In the genomic region with DNA sequence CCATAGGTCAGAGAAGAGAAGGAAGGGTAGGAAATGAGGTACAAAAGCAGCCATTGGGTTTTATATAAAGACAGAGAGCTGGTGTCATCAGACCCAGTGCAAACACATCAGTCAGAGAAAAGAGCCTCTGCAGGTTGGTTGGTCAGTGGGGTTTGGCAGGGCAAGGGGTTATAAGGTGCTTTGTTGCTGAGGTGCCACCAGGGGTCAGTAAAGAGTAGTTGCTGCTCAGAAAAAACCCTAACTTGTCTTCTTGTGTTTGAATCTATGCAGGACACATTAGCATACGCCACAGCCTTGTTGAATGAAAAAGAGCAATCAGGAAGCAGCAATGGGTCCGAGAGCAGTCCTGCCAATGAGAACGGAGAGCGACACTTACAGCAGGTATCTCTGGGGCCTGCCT, we compare ENCODE assay signal across 8 mouse cellular contexts. TPM values are rescaled to one million over a fixed set of nuclear protein-coding genes. Genes with fewer than 3 reads are reported as not detected.
DNase-seq lines count a peak whose midpoint lies in the region; ATAC-seq and TF ChIP-seq lines count a peak whose summit lies in the region.
"Had no signal": no experiment of that assay in that cellular context is flagged by ENCODE, and none has a peak within 500 bp of the region (broad histone marks: within the 10 kb centered on the region; RNA-seq: fewer than 3 reads in every experiment).

No protein-coding gene starts in this region.

- no peak overlapping the region for H3K4me3 ChIP-seq in liver, adult 2 months (ENCODE audit: insufficient read depth, low read depth, low read length)
- H3K4me3 ChIP-seq in liver, embryonic 12.5 days = no peak overlapping the region
- H3K4me3 ChIP-seq in ES-E14 (ENCODE audit: insufficient read depth in 1 of 2, low read depth in 1 of 2, low read length in 2 of 2, poor library complexity in 1 of 2, severe bottlenecking in 1 of 2) = no peak overlapping the region
- H3K4me3 ChIP-seq: heart, embryonic 15.5 days had no signal

- H3K9me3 ChIP-seq in liver, embryonic 12.5 days (replicated peaks) = no peaks in the 10 kb centered on the region
- no peaks in the 10 kb centered on the region for H3K9me3 ChIP-seq in ES-E14 (ENCODE audit: control insufficient read depth, insufficient read depth, low read depth, low read length)
- H3K9me3 ChIP-seq: heart, embryonic 15.5 days had no signal

- no peak for ATAC-seq in liver, embryonic 12.5 days

- no peaks in the 10 kb centered on the region for H3K4me1 ChIP-seq in liver, adult 2 months (ENCODE audit: control insufficient read depth, insufficient read depth, low read length)
- H3K4me1 ChIP-seq in liver, embryonic 12.5 days = no peaks in the 10 kb centered on the region
- no peaks in the 10 kb centered on the region for H3K4me1 ChIP-seq in ES-E14 (ENCODE audit: control insufficient read depth in 2 of 2, insufficient read depth in 2 of 2, low read length in 2 of 2, poor library complexity in 1 of 2)
- H3K4me1 ChIP-seq: heart, embryonic 15.5 days had no signal

- H3K27ac ChIP-seq in liver, adult 2 months (replicated peaks; ENCODE audit: insufficient read depth, low read depth, low read length) = no peak overlapping the region
- no peak overlapping the region for H3K27ac ChIP-seq in liver, embryonic 12.5 days
- no peak overlapping the region for H3K27ac ChIP-seq in ES-E14 (ENCODE audit: insufficient read depth, low read depth, low read length, poor library complexity, severe bottlenecking)
- H3K27ac ChIP-seq: heart, embryonic 15.5 days had no signal

- H3K79me2 ChIP-seq in liver, adult 2 months (ENCODE audit: control insufficient read depth, insufficient read depth, low read length) = no peaks in the 10 kb centered on the region

- DNase-seq in liver, adult 2 months (ENCODE audit: extremely low read depth, low read depth, low spot score) = peak; percentile 50
- peak; percentile 40 for DNase-seq in ES-E14 (ENCODE audit: low read depth, low spot score)
- DNase-seq in c-Kit-positive CD71-negative TER-119-negative erythroid progenitor cells, embryonic 14.5 days (ENCODE audit: low read depth) = peak; percentile 23
- peak; percentile 6 for DNase-seq in large intestine, adult 2 months (ENCODE audit: low read depth, low spot score)
- DNase-seq in layer of hippocampus, postnatal 25 days (ENCODE audit: extremely low spot score in 1 of 2, low spot score in 1 of 2) = no peak
- no peak for DNase-seq in left cerebral cortex, adult 9 months (ENCODE audit: low spot score in 2 of 2)

- in situ Hi-C loops in ES-E14 (cut with MboI; ENCODE audit: low sequenced_read_pairs in 2 of 2, unreplicated experiment in 2 of 2) = no loop called here

- H3K4me2 ChIP-seq in liver, embryonic 12.5 days = no peak overlapping the region
- H3K4me2 ChIP-seq: heart, embryonic 15.5 days had no signal

- H3K36me3 ChIP-seq in liver, adult 2 months (ENCODE audit: control insufficient read depth, insufficient read depth, low read length) = peaks cover 26% of the 10 kb centered on the region
- H3K36me3 ChIP-seq in liver, embryonic 12.5 days = peaks cover 95% of the 10 kb centered on the region
- peaks cover 36% of the 10 kb centered on the region for H3K36me3 ChIP-seq in ES-E14 (ENCODE audit: control insufficient read depth, insufficient read depth, low read length, poor library complexity, severe bottlenecking)

- H3K27me3 ChIP-seq in liver, adult 2 months (ENCODE audit: control insufficient read depth, insufficient read depth, low read length) = no peaks in the 10 kb centered on the region
- no peaks in the 10 kb centered on the region for H3K27me3 ChIP-seq in liver, embryonic 12.5 days (replicated peaks)
- H3K27me3 ChIP-seq: heart, embryonic 15.5 days had no signal

- 72% methylated on average over 4 of the region's 4 CpGs for WGBS in liver, adult 2 months
- 55% methylated on average over 4 of the region's 4 CpGs for WGBS in liver, embryonic 12.5 days (ENCODE audit: insufficient replicate concordance)
- WGBS in large intestine, adult 2 months = 64% methylated on average over 4 of the region's 4 CpGs

- no peak overlapping the region for H3K9ac ChIP-seq in liver, adult 2 months (ENCODE audit: low read depth, low read length)
- no peak overlapping the region for H3K9ac ChIP-seq in liver, embryonic 12.5 days
- H3K9ac ChIP-seq in ES-E14 (ENCODE audit: insufficient read depth, low read depth, low read length, poor library complexity, severe bottlenecking) = no peak overlapping the region
- H3K9ac ChIP-seq: heart, embryonic 15.5 days had no signal

- TF ChIP-seq CTCF in liver, adult 2 months (IDR thresholded peaks at IDR 0.05; ENCODE audit: low read depth, low read length) = peak; percentile 63

- no peak for TF ChIP-seq POLR2A in liver, adult 2 months (IDR thresholded peaks at IDR 0.05; ENCODE audit: extremely low read depth, insufficient read depth, low read length)

TF ChIP-seq in ES-E14, 5 proteins besides CTCF, POLR2A, EP300 and RAD21:
- no peak for TF ChIP-seq CHD2 (IDR thresholded peaks at IDR 0.05; ENCODE audit: low read depth, low read length)
- TF ChIP-seq ZNF384 (IDR thresholded peaks at IDR 0.05; ENCODE audit: low read depth, low read length) = peak; percentile 53; the same call in 1 of the 2 replicates
TF ChIP-seq in ES-E14: peak in this region for 1.

RNA-seq across cellular contexts. Expression of a gene that starts 27.7 kb away (rescaled TPM):
- total RNA-seq in liver, adult 2 months (2014; rRNA removed) = 35.9 and 55.0 TPM in 2 replicates
- 60.8 and 88.2 TPM in 2 replicates for polyA plus RNA-seq in liver, adult 2 months (2012; rRNA removed)
- polyA plus RNA-seq in liver, embryonic 12.5 days (2016; fragmentation: Nextera tagmentation; extraction: Ambion mirVana) = 83.2 and 88.0 TPM in 2 replicates
- total RNA-seq in ES-E14 (2012; rRNA removed) = 1.6 and 2.9 TPM in 2 replicates
- 27.6 and 27.8 TPM in 2 replicates for polyA plus RNA-seq in large intestine, adult 2 months (2012; rRNA removed)
- under 1 TPM; 0.17 to 0.23 TPM for total RNA-seq in layer of hippocampus, postnatal 25 days (2021)

RNA-seq across cellular contexts. Expression of a gene that starts 55.6 kb away (rescaled TPM):
- total RNA-seq in liver, adult 2 months (2014; rRNA removed) = not detected in 2 replicates
- polyA plus RNA-seq in liver, adult 2 months (2012; rRNA removed) = not detected in 2 replicates
- polyA plus RNA-seq in liver, embryonic 12.5 days (2016; fragmentation: Nextera tagmentation; extraction: Ambion mirVana) = not detected in 2 replicates
- total RNA-seq in ES-E14 (2012; rRNA removed) = 0.09 TPM in 1 of 2 replicates, not detected in the other
- not detected in 2 replicates for polyA plus RNA-seq in large intestine, adult 2 months (2012; rRNA removed)
- total RNA-seq in layer of hippocampus, postnatal 25 days (2021) = not detected
- polyA plus RNA-seq: heart, embryonic 15.5 days had no signal

Comparison
In these comparisons a context has a peak if more than half of its experiments do, and no peak if none do; other contexts are left out.
1. DNase-seq: peak in liver, adult 2 months (single experiment), ES-E14 (single experiment), c-Kit-positive CD71-negative TER-119-negative erythroid progenitor cells, embryonic 14.5 days (single experiment) and large intestine, adult 2 months (single experiment); none in layer of hippocampus, postnatal 25 days (0 of 2) and left cerebral cortex, adult 9 months (0 of 2).